In the genomic region with DNA sequence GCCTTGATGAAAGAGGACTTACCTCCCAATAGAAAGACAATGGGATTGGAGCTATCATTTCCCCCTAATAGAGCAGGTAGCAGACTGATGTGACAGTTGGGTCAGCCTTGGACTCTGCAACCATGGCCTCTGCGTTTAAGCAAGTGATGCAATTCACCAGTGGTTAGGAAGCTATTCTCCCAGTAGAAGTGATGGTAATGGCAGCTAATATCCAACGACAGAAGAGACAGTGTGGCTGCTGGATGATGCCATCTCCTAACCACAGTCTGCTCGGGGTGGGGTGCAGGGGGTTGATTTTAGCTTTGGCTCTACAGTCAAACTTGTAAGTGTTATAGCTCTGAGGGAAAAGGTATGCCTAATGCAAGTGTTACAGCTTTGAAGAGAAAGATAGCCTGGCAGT, we compare ENCODE assay signal across 22 mouse cellular contexts.
"Had no signal": no experiment of that assay in that cellular context is flagged by ENCODE, and none has a peak within 500 bp of the region (broad histone marks: within the 10 kb centered on the region; RNA-seq: fewer than 3 reads in every experiment).

No protein-coding gene starts in this region.

- H3K36me3 ChIP-seq: heart, embryonic 12.5 days; heart, embryonic 13.5 days; heart, embryonic 15.5 days; hindbrain, embryonic 10.5 days; hindbrain, embryonic 12.5 days; hindbrain, embryonic 13.5 days; hindbrain, embryonic 15.5 days; intestine, embryonic 15.5 days; kidney, embryonic 15.5 days had no signal

- ATAC-seq: hindbrain, embryonic 16.5 days; hindbrain, postnatal 0 days; inflammation-experienced regulatory T-cells, adult 6 months; intestine, embryonic 15.5 days; intestine, embryonic 16.5 days had no signal

- H3K27me3 ChIP-seq: hindbrain, embryonic 12.5 days; hindbrain, embryonic 13.5 days; hindbrain, embryonic 15.5 days; intestine, embryonic 15.5 days; kidney, embryonic 15.5 days had no signal

- DNase-seq: kidney, adult 11 months; kidney, adult 2 months; layer of hippocampus, adult 9-11 months; layer of hippocampus, postnatal 36 days had no signal

- H3K9me3 ChIP-seq: heart, embryonic 12.5 days; heart, embryonic 15.5 days; hindbrain, embryonic 10.5 days; hindbrain, embryonic 12.5 days; hindbrain, embryonic 13.5 days; hindbrain, embryonic 15.5 days; intestine, embryonic 15.5 days; kidney, embryonic 15.5 days had no signal

- H3K4me3 ChIP-seq: heart, embryonic 12.5 days; heart, embryonic 13.5 days; heart, embryonic 15.5 days; hindbrain, embryonic 10.5 days; hindbrain, embryonic 12.5 days; hindbrain, embryonic 13.5 days; hindbrain, embryonic 15.5 days; intestine, embryonic 15.5 days; kidney, embryonic 15.5 days; layer of hippocampus, adult 2 months; left cerebral cortex, adult 2 months had no signal

- H3K4me2 ChIP-seq: heart, embryonic 11.5 days; heart, embryonic 12.5 days; heart, embryonic 13.5 days; heart, embryonic 15.5 days; hindbrain, embryonic 12.5 days; hindbrain, embryonic 13.5 days; hindbrain, embryonic 14.5 days; hindbrain, embryonic 15.5 days; intestine, embryonic 15.5 days; kidney, embryonic 15.5 days had no signal

- H3K9ac ChIP-seq: heart, embryonic 12.5 days; heart, embryonic 13.5 days; heart, embryonic 15.5 days; hindbrain, embryonic 12.5 days; hindbrain, embryonic 13.5 days; hindbrain, embryonic 14.5 days; hindbrain, embryonic 15.5 days; intestine, embryonic 15.5 days; kidney, embryonic 15.5 days had no signal

- H3K4me1 ChIP-seq: hindbrain, embryonic 12.5 days had no signal

- H3K27ac ChIP-seq: heart, embryonic 13.5 days; heart, embryonic 15.5 days; hindbrain, embryonic 10.5 days; hindbrain, embryonic 12.5 days; hindbrain, embryonic 13.5 days; hindbrain, embryonic 14.5 days; hindbrain, embryonic 15.5 days; hindbrain, postnatal 0 days; intestine, embryonic 15.5 days; kidney, embryonic 15.5 days; kidney, postnatal 0 days; layer of hippocampus, adult 2 months; left cerebral cortex, adult 2 months had no signal
